Mouse (Mus musculus): ENCODE measurements around the gene Lilrb4a. TPM values are rescaled to one million over a fixed set of nuclear protein-coding genes. Genes with fewer than 3 reads are reported as not detected.
"Not testable (repeated sequence)": the region's sequence is repeated elsewhere in the genome, so short reads cannot be mapped to it uniquely, and the experiment has no call there.

Lilrb4a gene
- 0.58 and 0.80 TPM in 2 replicates for polyA plus RNA-seq (2015; fragmentation: Nextera tagmentation; extraction: Ambion mirVana)

- not testable (repeated sequence) for H3K4me3 ChIP-seq (replicated peaks; ENCODE audit: low read length); H3K4me2 ChIP-seq (ENCODE audit: low read length); H3K27ac ChIP-seq (ENCODE audit: low read length); ATAC-seq; H3K36me3 ChIP-seq (ENCODE audit: control insufficient read depth, insufficient read depth); H3K9me3 ChIP-seq (ENCODE audit: control insufficient read depth, low read length); H3K27me3 ChIP-seq (replicated peaks; ENCODE audit: control insufficient read depth, insufficient read depth, low read length); H3K4me1 ChIP-seq (replicated peaks; ENCODE audit: control insufficient read depth, insufficient read depth, low read length); H3K9ac ChIP-seq (replicated peaks; ENCODE audit: low read depth, low read length)
- WGBS: no CpG with 5 or more reads among the region's 2 CpGs
These were observed at the start of gene Lilrb4a for GRCm38 (mm10) chr10:51490691-51491090. Gene Lilrb4a (plus strand): TSS chr10:51490956.

GRCm38 (mm10) chr10:51451610-51452009, 39.1 kb upstream of the Lilrb4a start:
- ATAC-seq: no peak
- Histone ChIP-seq H3K9ac (replicated peaks; ENCODE audit: low read depth, low read length) (no peak overlapping the region), H3K27ac (ENCODE audit: low read length) (no peak overlapping the region), H3K4me2 (ENCODE audit: low read length) (no peak overlapping the region), H3K27me3 (replicated peaks; ENCODE audit: control insufficient read depth, insufficient read depth, low read length) (no peaks in the 10 kb centered on the region), H3K4me3 (replicated peaks; ENCODE audit: low read length) (no peak overlapping the region), H3K9me3 (ENCODE audit: control insufficient read depth, low read length) (no peaks in the 10 kb centered on the region), H3K4me1 (replicated peaks; ENCODE audit: control insufficient read depth, insufficient read depth, low read length) (no peaks in the 10 kb centered on the region), H3K36me3 (ENCODE audit: control insufficient read depth, insufficient read depth) (no peaks in the 10 kb centered on the region)
- 86% methylated on average over 4 of the region's 4 CpGs for WGBS

- H3K27ac ChIP-seq (ENCODE audit: low read length): no peak overlapping the region
- no peaks in the 10 kb centered on the region for H3K27me3 ChIP-seq (replicated peaks; ENCODE audit: control insufficient read depth, insufficient read depth, low read length)
These were observed 37.0 kb upstream of the Lilrb4a start for GRCm38 (mm10) chr10:51453616-51454298.

GRCm38 (mm10) chr10:51454365-51454764, 36.4 kb upstream of the Lilrb4a start:
- no peak overlapping the region for H3K9ac ChIP-seq (replicated peaks; ENCODE audit: low read depth, low read length)
- H3K4me2 ChIP-seq (ENCODE audit: low read length): no peak overlapping the region
- no peak overlapping the region for H3K27ac ChIP-seq (ENCODE audit: low read length)
- H3K4me3 ChIP-seq (replicated peaks; ENCODE audit: low read length): no peak overlapping the region
- H3K36me3 ChIP-seq (ENCODE audit: control insufficient read depth, insufficient read depth): no peaks in the 10 kb centered on the region
- no peaks in the 10 kb centered on the region for H3K9me3 ChIP-seq (ENCODE audit: control insufficient read depth, low read length)
- WGBS: 74% methylated on average over 1 of the region's 1 CpGs
- no peaks in the 10 kb centered on the region for H3K27me3 ChIP-seq (replicated peaks; ENCODE audit: control insufficient read depth, insufficient read depth, low read length)
- no peak for ATAC-seq
- no peaks in the 10 kb centered on the region for H3K4me1 ChIP-seq (replicated peaks; ENCODE audit: control insufficient read depth, insufficient read depth, low read length)

More at GRCm38 (mm10) chr10:51453616-51454298, 37.0 kb upstream of the Lilrb4a start:
- no peak for ATAC-seq
- H3K4me1 ChIP-seq (replicated peaks; ENCODE audit: control insufficient read depth, insufficient read depth, low read length): no peaks in the 10 kb centered on the region
- no peaks in the 10 kb centered on the region for H3K9me3 ChIP-seq (ENCODE audit: control insufficient read depth, low read length)
- WGBS: 86% methylated on average over 1 of the region's 1 CpGs
- no peak overlapping the region for H3K4me3 ChIP-seq (replicated peaks; ENCODE audit: low read length)
- H3K4me2 ChIP-seq (ENCODE audit: low read length): no peak overlapping the region
- H3K9ac ChIP-seq (replicated peaks; ENCODE audit: low read depth, low read length): no peak overlapping the region
- H3K36me3 ChIP-seq (ENCODE audit: control insufficient read depth, insufficient read depth): no peaks in the 10 kb centered on the region

GRCm38 (mm10) chr10:51455762-51456161, 35.0 kb upstream of the Lilrb4a start:
- Histone ChIP-seq H3K4me2 (ENCODE audit: low read length) (no peak overlapping the region), H3K27me3 (replicated peaks; ENCODE audit: control insufficient read depth, insufficient read depth, low read length) (no peaks in the 10 kb centered on the region), H3K27ac (ENCODE audit: low read length) (no peak overlapping the region), H3K36me3 (ENCODE audit: control insufficient read depth, insufficient read depth) (no peaks in the 10 kb centered on the region), H3K4me1 (replicated peaks; ENCODE audit: control insufficient read depth, insufficient read depth, low read length) (no peaks in the 10 kb centered on the region), H3K9me3 (ENCODE audit: control insufficient read depth, low read length) (no peaks in the 10 kb centered on the region), H3K4me3 (replicated peaks; ENCODE audit: low read length) (no peak overlapping the region), H3K9ac (replicated peaks; ENCODE audit: low read depth, low read length) (no peak overlapping the region)
- no peak for ATAC-seq
- WGBS: 88% methylated on average over 1 of the region's 1 CpGs

GRCm38 (mm10) chr10:51456369-51456768, 34.4 kb upstream of the Lilrb4a start:
- Histone ChIP-seq H3K27me3 (replicated peaks; ENCODE audit: control insufficient read depth, insufficient read depth, low read length) (no peaks in the 10 kb centered on the region), H3K9me3 (ENCODE audit: control insufficient read depth, low read length) (no peaks in the 10 kb centered on the region), H3K4me3 (replicated peaks; ENCODE audit: low read length) (no peak overlapping the region), H3K36me3 (ENCODE audit: control insufficient read depth, insufficient read depth) (no peaks in the 10 kb centered on the region), H3K9ac (replicated peaks; ENCODE audit: low read depth, low read length) (no peak overlapping the region), H3K4me2 (ENCODE audit: low read length) (no peak overlapping the region), H3K27ac (ENCODE audit: low read length) (no peak overlapping the region), H3K4me1 (replicated peaks; ENCODE audit: control insufficient read depth, insufficient read depth, low read length) (no peaks in the 10 kb centered on the region)
- 76% methylated on average over 4 of the region's 4 CpGs for WGBS
- no peak for ATAC-seq

GRCm38 (mm10) chr10:51463800-51464199, 27.0 kb upstream of the Lilrb4a start:
- H3K4me1 ChIP-seq (replicated peaks; ENCODE audit: control insufficient read depth, insufficient read depth, low read length); H3K9ac ChIP-seq (replicated peaks; ENCODE audit: low read depth, low read length); H3K9me3 ChIP-seq (ENCODE audit: control insufficient read depth, low read length); H3K36me3 ChIP-seq (ENCODE audit: control insufficient read depth, insufficient read depth); H3K4me3 ChIP-seq (replicated peaks; ENCODE audit: low read length); ATAC-seq; H3K27ac ChIP-seq (ENCODE audit: low read length); H3K27me3 ChIP-seq (replicated peaks; ENCODE audit: control insufficient read depth, insufficient read depth, low read length); H3K4me2 ChIP-seq (ENCODE audit: low read length): not testable (repeated sequence)
- 12% methylated on average over 4 of the region's 4 CpGs for WGBS

GRCm38 (mm10) chr10:51480397-51480796, 10.4 kb upstream of the Lilrb4a start, which contains the start of the genes Gm49339 and Lilr4b:
Gene Gm49339 (plus strand): TSS chr10:51480612.
Gene Lilr4b (plus strand): TSS chr10:51480632.
- not testable (repeated sequence) for H3K4me2 ChIP-seq (ENCODE audit: low read length); H3K9me3 ChIP-seq (ENCODE audit: control insufficient read depth, low read length); H3K4me1 ChIP-seq (replicated peaks; ENCODE audit: control insufficient read depth, insufficient read depth, low read length); H3K9ac ChIP-seq (replicated peaks; ENCODE audit: low read depth, low read length); ATAC-seq; H3K36me3 ChIP-seq (ENCODE audit: control insufficient read depth, insufficient read depth); H3K27ac ChIP-seq (ENCODE audit: low read length); H3K4me3 ChIP-seq (replicated peaks; ENCODE audit: low read length); H3K27me3 ChIP-seq (replicated peaks; ENCODE audit: control insufficient read depth, insufficient read depth, low read length)
- WGBS: 86% methylated on average over 1 of the region's 3 CpGs

- ATAC-seq: no peak
- Histone ChIP-seq H3K9ac (replicated peaks; ENCODE audit: low read depth, low read length) (no peak overlapping the region), H3K4me1 (replicated peaks; ENCODE audit: control insufficient read depth, insufficient read depth, low read length) (no peaks in the 10 kb centered on the region), H3K36me3 (ENCODE audit: control insufficient read depth, insufficient read depth) (no peaks in the 10 kb centered on the region), H3K4me2 (ENCODE audit: low read length) (no peak overlapping the region), H3K9me3 (ENCODE audit: control insufficient read depth, low read length) (no peaks in the 10 kb centered on the region), H3K4me3 (replicated peaks; ENCODE audit: low read length) (no peak overlapping the region), H3K27ac (ENCODE audit: low read length) (no peak overlapping the region), H3K27me3 (replicated peaks; ENCODE audit: control insufficient read depth, insufficient read depth, low read length) (no peaks in the 10 kb centered on the region)
These were observed 29.3 kb downstream of the Lilrb4a start for GRCm38 (mm10) chr10:51520021-51520420.

- no peaks in the 10 kb centered on the region for H3K36me3 ChIP-seq (ENCODE audit: control insufficient read depth, insufficient read depth)
- H3K4me1 ChIP-seq (replicated peaks; ENCODE audit: control insufficient read depth, insufficient read depth, low read length): no peaks in the 10 kb centered on the region
- H3K9ac ChIP-seq (replicated peaks; ENCODE audit: low read depth, low read length): no peak overlapping the region
- H3K27ac ChIP-seq (ENCODE audit: low read length): no peak overlapping the region
- no peak overlapping the region for H3K4me3 ChIP-seq (replicated peaks; ENCODE audit: low read length)
- H3K9me3 ChIP-seq (ENCODE audit: control insufficient read depth, low read length): no peaks in the 10 kb centered on the region
- H3K4me2 ChIP-seq (ENCODE audit: low read length): no peak overlapping the region
- ATAC-seq: no peak
- no peaks in the 10 kb centered on the region for H3K27me3 ChIP-seq (replicated peaks; ENCODE audit: control insufficient read depth, insufficient read depth, low read length)
These were observed 30.7 kb downstream of the Lilrb4a start for GRCm38 (mm10) chr10:51521453-51521852.
